Mouse (Mus musculus) brain, embryonic 18.5 days (tissue): Measurements from ENCODE around the gene Armc9.

Experiments
- DNase-seq: peaks from one replicate; pipeline ENCODE4 v3.0.0-alpha.2; 2012; ENCODE audit warnings: low read depth, low spot score

Armc9 gene

GRCm38 (mm10) chr1:86311467-86312005 is 157.0 kb downstream of the Armc9 start:
- DNase-seq = no peak

- DNase-seq = no peak
Observed at GRCm38 (mm10) chr1:86312269-86312668, 157.7 kb downstream of the Armc9 start.

- no peak for DNase-seq
Observed at GRCm38 (mm10) chr1:86313096-86313771, 158.7 kb downstream of the Armc9 start.

GRCm38 (mm10) chr1:86313772-86314125 is 159.2 kb downstream of the Armc9 start:
- no peak for DNase-seq

GRCm38 (mm10) chr1:86320822-86321413 is 166.3 kb downstream of the Armc9 start:
- no peak for DNase-seq
